Mouse (Mus musculus) G1E (cell line): ENCODE measurements around the gene Il17f.

Experiments used
- CTCF ChIP-seq: IDR thresholded peaks from 2 replicates; pipeline ENCODE4 v1.5.1; 2012; ENCODE audit warnings: low read depth, low read length, inconsistent platforms, mixed read lengths
- GATA1 ChIP-seq: IDR thresholded peaks from 2 replicates; pipeline ENCODE4 v1.6.1; 2012; ENCODE audit warnings: borderline replicate concordance, low read length, inconsistent platforms, mixed read lengths

DNA sequence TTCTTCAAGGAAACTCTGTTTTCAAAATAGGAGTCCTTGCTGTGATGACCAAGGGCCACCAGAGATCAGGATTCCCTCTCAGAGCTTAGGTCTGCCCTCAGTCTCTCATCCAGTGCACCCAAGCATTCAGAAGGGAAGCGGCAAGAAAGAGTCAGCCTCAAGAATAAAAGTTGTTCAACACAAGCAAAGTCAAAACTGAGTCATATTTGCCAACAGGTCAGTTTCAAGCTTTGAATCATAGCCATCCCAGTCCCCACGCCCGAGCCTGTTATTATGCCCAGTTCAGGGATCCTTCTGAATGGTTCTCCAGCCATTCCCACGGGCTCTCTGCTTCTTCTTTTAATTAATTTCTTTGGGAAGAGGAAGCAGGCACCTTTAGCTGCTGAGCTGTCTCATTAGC lies 53.8 kb downstream of the Il17f start:
- no peak for TF ChIP-seq CTCF
- no peak for TF ChIP-seq GATA1
